Mouse (Mus musculus) urinary bladder, adult 18-20 months (tissue): ENCODE measurements around the gene Plek.

ENCODE experiments used
- DNase-seq, 2 experiments: peaks; one replicate each; pipeline ENCODE4 v3.0.0; 2022; ENCODE audit warnings: low spot score in 2 of 2, mixed read lengths in 2 of 2

Plek gene

GRCm38 (mm10) chr11:17000353-17001334 is 51.5 kb downstream of the Plek start:
- no peak for DNase-seq

- DNase-seq = no peak
These were observed 52.2 kb downstream of the Plek start for GRCm38 (mm10) chr11:16999933-17000332.

- no peak for DNase-seq
These were observed 52.8 kb downstream of the Plek start for GRCm38 (mm10) chr11:16999387-16999786.

GRCm38 (mm10) chr11:16997465-16997864 is 54.7 kb downstream of the Plek start:
- DNase-seq = no peak

GRCm38 (mm10) chr11:16996818-16997217 is 55.4 kb downstream of the Plek start:
- DNase-seq = no peak

- no peak for DNase-seq
These were observed 59.3 kb downstream of the Plek start for GRCm38 (mm10) chr11:16992880-16993279.

- no peak for DNase-seq
These were observed 62.3 kb downstream of the Plek start for GRCm38 (mm10) chr11:16989885-16990284.

- no peak for DNase-seq
These were observed 64.3 kb downstream of the Plek start for GRCm38 (mm10) chr11:16987745-16988328.

GRCm38 (mm10) chr11:16986550-16987187 is 65.5 kb downstream of the Plek start:
- DNase-seq = no peak

GRCm38 (mm10) chr11:16978161-16978707 is 73.9 kb downstream of the Plek start:
- DNase-seq = no peak

GRCm38 (mm10) chr11:16977611-16978010 is 74.6 kb downstream of the Plek start:
- no peak for DNase-seq

GRCm38 (mm10) chr11:16976937-16977336 is 75.2 kb downstream of the Plek start:
- no peak for DNase-seq

- no peak for DNase-seq
These were observed 79.1 kb downstream of the Plek start for GRCm38 (mm10) chr11:16973086-16973485.

GRCm38 (mm10) chr11:16972027-16972426 is 80.2 kb downstream of the Plek start:
- no peak for DNase-seq

GRCm38 (mm10) chr11:16969650-16970049 is 82.5 kb downstream of the Plek start:
- DNase-seq = no peak

GRCm38 (mm10) chr11:16967806-16968205 is 84.4 kb downstream of the Plek start:
- no peak for DNase-seq

GRCm38 (mm10) chr11:16958520-16958919 is 93.7 kb downstream of the Plek start:
- DNase-seq = no peak

- no peak for DNase-seq
These were observed 95.2 kb downstream of the Plek start for GRCm38 (mm10) chr11:16957030-16957429.

GRCm38 (mm10) chr11:16956115-16956862 is 95.9 kb downstream of the Plek start:
- DNase-seq = no peak

- DNase-seq = no peak
These were observed 100.5 kb downstream of the Plek start for GRCm38 (mm10) chr11:16951761-16952010.

GRCm38 (mm10) chr11:16950976-16951760 is 101.0 kb downstream of the Plek start, which contains the start of gene Fbxo48:
Fbxo48 (plus strand) TSS chr11:16951375.
- peak; percentile 93 to 94 for DNase-seq
